Mouse (Mus musculus) forebrain, postnatal 0 days (tissue): Measurements from ENCODE around the gene Rassf3. TPM values are rescaled to one million over a fixed set of nuclear protein-coding genes. Genes with fewer than 3 reads are reported as not detected.
A peak's percentile ranks its signal among the peaks of the same experiment; 100 is the strongest.

Experiments used
- ATAC-seq: fragments of 200-750 bp; cut with Nextera tagmentation; 2 replicates; pipeline ENCODE4 v1.8.0; 2017; ENCODE audit warnings: mild to moderate bottlenecking, moderate library complexity
- DNase-seq: peaks from one replicate; pipeline ENCODE4 v3.0.0-alpha.2; 2015
- H3K27ac ChIP-seq: fragments of 300-500 bp; sonication (generic); 2 replicates; pipeline ENCODE4 v1.5.1; 2014; ENCODE audit warnings: low read depth, mild to moderate bottlenecking, antibody characterized with exemption, low read length, moderate library complexity, mixed read lengths
- H3K27me3 ChIP-seq: fragments of 300-500 bp; sonication (generic); 2 replicates; pipeline ENCODE4 v1.6.1; 2014; ENCODE audit warnings: mild to moderate bottlenecking, low read length, mixed read lengths; ENCODE audit not compliant: insufficient read depth
- H3K36me3 ChIP-seq: fragments of 300-500 bp; sonication (generic); 2 replicates; pipeline ENCODE4 v1.6.1; 2014; ENCODE audit warnings: mild to moderate bottlenecking, moderate library complexity; ENCODE audit not compliant: insufficient read depth
- H3K4me1 ChIP-seq: fragments of 300-500 bp; sonication (generic); 2 replicates; pipeline ENCODE4 v1.6.1; 2014; ENCODE audit warnings: antibody characterized with exemption; ENCODE audit not compliant: insufficient read depth
- H3K4me2 ChIP-seq: fragments of 300-500 bp; sonication (generic); 2 replicates; pipeline ENCODE4 v1.6.1; 2014; ENCODE audit warnings: low read depth, mild to moderate bottlenecking, moderate library complexity
- H3K4me3 ChIP-seq: fragments of 300-500 bp; sonication (generic); 2 replicates; pipeline ENCODE4 v1.5.1; 2014; ENCODE audit warnings: low read depth, low read length, mixed read lengths
- H3K9ac ChIP-seq: fragments of 300-500 bp; sonication (generic); 2 replicates; pipeline ENCODE4 v1.6.1; 2014; ENCODE audit warnings: mild to moderate bottlenecking
- H3K9me3 ChIP-seq: fragments of 300-500 bp; sonication (generic); 2 replicates; pipeline ENCODE4 v1.6.1; 2016; ENCODE audit warnings: low read length
- CTCF ChIP-seq: sonication (generic); IDR thresholded peaks from 2 replicates; pipeline ENCODE4 v1.5.1; 2016; ENCODE audit warnings: antibody characterized with exemption, control low read depth, low read depth
- WGBS: fragments of 180-500 bp; shearing (Covaris S2); extraction: QIAGEN DNeasy Blood & Tissue Kit; methylation state at CpG from one replicate; pipeline ENCODE4 v1.1.7; 2014; 5-methylcytosine and 5-hydroxymethylcytosine counted together
- polyA plus RNA-seq: library from polyadenylated mRNA; unstranded; fragments of >200 nt; fragmentation: Nextera tagmentation; extraction: Ambion mirVana; gene quantifications from 2 replicates; pipeline ENCODE4 v1.2.1, GENCODE M21; 2015
- total RNA-seq: library from RNA; depleted of rRNA; stranded (reverse); fragments of >200 nt; gene quantifications from 2 replicates; pipeline ENCODE4 v1.2.3, GENCODE M21; 2014

Rassf3 gene
- total and polyA plus RNA-seq, 2 experiments from 2014 or later = 3.2 to 5.0 TPM

DNA sequence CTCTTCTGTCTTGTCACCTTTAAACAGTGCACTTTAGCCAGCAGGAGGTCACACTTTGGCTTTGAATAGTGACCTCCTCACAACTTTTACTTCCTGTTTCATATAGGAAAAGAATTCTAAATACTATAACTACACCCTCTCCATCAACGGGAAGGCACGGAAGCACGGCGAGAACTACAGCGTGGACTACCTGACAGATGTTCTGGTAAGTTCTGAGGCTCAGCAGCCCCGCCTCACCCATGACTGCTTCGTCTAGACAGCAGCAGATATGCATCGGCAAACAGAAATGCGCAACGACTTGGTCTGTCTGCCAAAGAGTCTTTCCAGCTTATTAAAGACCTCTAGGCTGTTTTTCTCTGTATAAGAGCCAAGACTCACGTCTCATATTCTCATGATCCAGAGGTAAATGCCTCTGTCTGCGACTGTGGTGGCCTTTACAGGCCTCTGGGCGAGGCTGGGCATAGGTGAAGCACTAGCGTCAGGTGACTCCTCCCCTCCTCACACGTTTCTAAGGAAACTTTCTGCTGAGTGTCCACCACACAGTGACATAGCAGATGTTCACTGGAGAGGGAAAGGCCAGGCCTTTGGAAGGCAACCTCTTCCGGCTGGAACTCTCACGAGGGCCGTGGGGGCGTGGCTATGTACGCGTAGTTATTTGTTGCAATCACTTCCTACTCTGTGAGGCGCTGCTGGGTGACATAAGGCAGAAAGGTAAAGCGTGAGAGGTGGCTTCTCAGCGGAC lies 99.4 kb downstream of the Rassf3 start:
- Histone ChIP-seq H3K4me1 (no peaks in the 10 kb centered on the region), H3K36me3 (peaks cover 88% of the 10 kb centered on the region), H3K4me2 (no peak overlapping the region), H3K27me3 (no peaks in the 10 kb centered on the region), H3K9ac (no peak overlapping the region), H3K9me3 (no peaks in the 10 kb centered on the region), H3K27ac (no peak overlapping the region), H3K4me3 (no peak overlapping the region)
- no peak for TF ChIP-seq CTCF
- no peak for DNase-seq
- 92% methylated on average over 24 of the region's 24 CpGs for WGBS
- no peak for ATAC-seq

DNA sequence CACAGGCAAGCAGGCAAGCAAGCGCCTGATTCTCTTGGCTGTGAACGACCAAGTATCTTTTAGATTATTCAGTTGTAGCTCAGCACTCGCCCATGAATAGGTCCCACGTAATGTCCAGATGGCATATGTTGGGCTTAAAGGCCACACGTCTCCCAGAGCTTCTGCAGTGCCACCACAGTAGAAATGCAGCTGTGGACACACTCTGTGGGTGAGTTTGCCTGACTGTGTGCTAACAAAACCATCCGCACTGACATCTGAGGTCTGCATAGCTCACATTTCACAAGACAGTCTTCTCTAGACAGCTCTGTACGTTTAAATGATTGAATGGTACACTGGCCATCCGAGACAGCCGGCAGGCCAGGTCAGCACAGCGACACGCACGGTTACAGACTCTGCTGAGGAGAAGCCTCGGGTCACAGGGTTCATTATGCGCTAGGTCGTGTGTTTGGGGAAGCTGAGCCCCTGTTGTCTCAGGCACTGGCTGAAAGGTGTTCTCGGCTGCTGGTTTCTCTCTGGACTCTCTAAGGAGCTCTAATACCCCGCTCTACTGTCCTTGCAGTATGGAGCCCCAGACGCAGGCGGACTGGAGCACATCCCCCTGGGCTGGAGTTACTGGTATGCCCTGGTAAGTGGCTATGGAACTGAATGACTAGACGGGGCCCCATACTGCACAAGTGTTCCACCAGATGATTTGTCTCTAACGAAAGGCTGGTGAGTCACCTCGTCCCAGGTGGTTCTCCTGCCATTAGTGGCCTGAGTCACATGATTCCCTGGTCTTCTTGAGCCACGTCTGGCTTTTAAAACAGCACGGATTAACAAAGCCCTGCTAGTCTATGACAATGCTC lies 100.3 kb downstream of the Rassf3 start:
- H3K9ac ChIP-seq = no peak overlapping the region
- no peak for TF ChIP-seq CTCF
- peaks cover 84% of the 10 kb centered on the region for H3K36me3 ChIP-seq
- no peak overlapping the region for H3K4me2 ChIP-seq
- 88% methylated on average over 24 of the region's 24 CpGs for WGBS
- no peak for DNase-seq
- ATAC-seq = no peak
- H3K9me3 ChIP-seq = no peaks in the 10 kb centered on the region
- no peak overlapping the region for H3K27ac ChIP-seq
- no peaks in the 10 kb centered on the region for H3K27me3 ChIP-seq
- H3K4me1 ChIP-seq = no peaks in the 10 kb centered on the region
- no peak overlapping the region for H3K4me3 ChIP-seq

DNA sequence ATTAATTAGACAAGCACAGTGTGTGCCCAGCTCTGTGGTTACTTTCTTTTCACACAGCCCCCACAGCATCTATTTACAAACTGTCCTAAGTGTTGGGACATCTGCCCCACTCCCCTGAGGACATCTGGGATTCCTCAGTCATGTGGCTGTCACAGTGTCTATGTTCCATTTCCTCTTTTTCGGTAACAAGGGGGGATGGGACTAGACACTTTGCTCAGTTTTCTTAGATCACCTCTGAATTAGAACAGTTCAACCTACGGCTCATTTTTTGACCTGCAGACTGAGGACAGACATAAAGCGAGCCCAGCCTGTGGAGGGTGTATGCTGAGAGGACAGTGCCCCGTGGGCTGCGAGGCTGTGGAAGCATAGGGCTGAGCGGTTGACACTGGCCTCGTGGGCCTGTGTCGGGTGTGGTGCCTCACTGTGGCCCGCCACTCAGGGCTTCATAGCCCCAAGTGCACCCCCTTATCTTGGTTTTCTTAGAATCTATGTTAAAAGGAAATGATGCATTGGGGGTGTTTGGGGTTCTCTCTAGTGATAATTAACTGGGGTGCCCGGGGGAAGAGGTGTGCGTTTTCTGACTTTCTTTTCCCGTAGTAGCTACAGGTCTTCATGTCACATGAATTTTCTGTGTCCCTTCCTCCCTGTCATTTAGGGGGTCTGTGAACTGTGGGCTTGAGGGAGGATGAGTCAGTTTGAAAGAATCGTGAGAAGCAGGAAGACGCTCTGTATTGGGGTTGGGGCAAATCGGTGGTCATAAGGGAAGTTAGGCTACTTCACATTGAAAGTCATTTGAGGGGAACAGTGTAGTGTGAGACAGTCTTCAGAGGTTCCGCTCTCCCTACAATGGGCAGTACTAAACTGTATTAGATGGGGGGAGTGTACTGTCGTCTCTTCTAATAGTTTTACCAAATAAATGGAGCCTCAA lies 101.2 kb downstream of the Rassf3 start:
- H3K36me3 ChIP-seq = peaks cover 81% of the 10 kb centered on the region

DNA sequence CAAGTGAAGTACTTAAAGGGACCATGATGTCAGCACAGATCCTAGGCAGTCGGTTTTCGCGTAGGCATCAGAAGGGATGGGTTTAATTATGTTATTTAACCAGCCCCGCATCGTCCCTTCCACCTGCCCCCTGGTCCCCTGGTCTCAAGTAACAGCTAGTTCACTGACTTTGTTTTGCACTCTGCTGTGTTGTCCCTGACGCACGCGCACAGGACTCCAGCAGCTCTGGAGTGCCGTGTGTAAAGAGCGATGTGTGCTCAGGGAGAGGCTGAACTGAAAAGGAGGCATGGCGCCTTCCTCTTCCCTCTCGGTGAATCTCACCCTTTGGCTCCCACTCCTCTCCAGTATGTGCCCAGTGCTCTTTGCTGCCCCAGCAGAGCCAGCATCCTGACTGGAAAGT lies 102.1 kb downstream of the Rassf3 start:
- Histone ChIP-seq H3K9me3 (no peaks in the 10 kb centered on the region), H3K27ac (no peak overlapping the region), H3K4me1 (no peaks in the 10 kb centered on the region), H3K36me3 (peaks cover 73% of the 10 kb centered on the region), H3K27me3 (no peaks in the 10 kb centered on the region), H3K4me2 (no peak overlapping the region), H3K9ac (no peak overlapping the region), H3K4me3 (no peak overlapping the region)
- TF ChIP-seq CTCF = no peak
- WGBS = 76% methylated on average over 12 of the region's 12 CpGs
- DNase-seq (no peak), ATAC-seq (no peak)

More for the DNA sequence above, 101.2 kb downstream of the Rassf3 start:
- WGBS = 91% methylated on average over 17 of the region's 17 CpGs
- H3K27ac ChIP-seq = no peak overlapping the region
- no peak for ATAC-seq
- no peak for DNase-seq
- no peak overlapping the region for H3K4me3 ChIP-seq
- no peaks in the 10 kb centered on the region for H3K27me3 ChIP-seq
- TF ChIP-seq CTCF = no peak
- no peaks in the 10 kb centered on the region for H3K4me1 ChIP-seq
- H3K4me2 ChIP-seq = no peak overlapping the region
- no peaks in the 10 kb centered on the region for H3K9me3 ChIP-seq
- H3K9ac ChIP-seq = no peak overlapping the region

DNA sequence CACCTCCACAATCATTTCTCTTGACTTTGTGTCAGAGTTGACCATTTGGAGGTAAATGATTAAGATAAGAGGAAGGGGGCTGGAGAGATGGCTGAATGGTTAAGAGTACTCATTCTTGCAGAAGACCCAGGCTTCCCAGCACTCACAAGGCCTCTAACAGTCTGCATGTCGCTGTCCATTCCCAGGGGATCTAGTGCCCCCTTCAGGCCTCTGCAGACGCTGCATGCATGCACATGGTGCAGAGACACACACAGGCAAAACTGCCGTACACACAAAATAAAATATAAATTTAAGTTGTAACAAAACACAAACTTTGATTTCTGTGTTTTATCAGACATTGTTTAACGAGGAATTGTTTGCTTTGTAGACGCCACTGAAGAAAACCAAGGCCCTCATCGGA lies 105.4 kb downstream of the Rassf3 start:
- Histone ChIP-seq H3K27ac (no peak overlapping the region), H3K4me1 (peaks cover 5% of the 10 kb centered on the region; the same call in 1 of the 2 replicates), H3K4me3 (no peak overlapping the region), H3K9ac (no peak overlapping the region), H3K27me3 (no peaks in the 10 kb centered on the region), H3K9me3 (no peaks in the 10 kb centered on the region), H3K4me2 (no peak overlapping the region), H3K36me3 (peaks cover 42% of the 10 kb centered on the region)
- no peak for ATAC-seq
- DNase-seq = no peak
- TF ChIP-seq CTCF = peak; percentile 34; the same call in 1 of the 2 replicates
- WGBS = 98% methylated on average over 6 of the region's 6 CpGs

DNA sequence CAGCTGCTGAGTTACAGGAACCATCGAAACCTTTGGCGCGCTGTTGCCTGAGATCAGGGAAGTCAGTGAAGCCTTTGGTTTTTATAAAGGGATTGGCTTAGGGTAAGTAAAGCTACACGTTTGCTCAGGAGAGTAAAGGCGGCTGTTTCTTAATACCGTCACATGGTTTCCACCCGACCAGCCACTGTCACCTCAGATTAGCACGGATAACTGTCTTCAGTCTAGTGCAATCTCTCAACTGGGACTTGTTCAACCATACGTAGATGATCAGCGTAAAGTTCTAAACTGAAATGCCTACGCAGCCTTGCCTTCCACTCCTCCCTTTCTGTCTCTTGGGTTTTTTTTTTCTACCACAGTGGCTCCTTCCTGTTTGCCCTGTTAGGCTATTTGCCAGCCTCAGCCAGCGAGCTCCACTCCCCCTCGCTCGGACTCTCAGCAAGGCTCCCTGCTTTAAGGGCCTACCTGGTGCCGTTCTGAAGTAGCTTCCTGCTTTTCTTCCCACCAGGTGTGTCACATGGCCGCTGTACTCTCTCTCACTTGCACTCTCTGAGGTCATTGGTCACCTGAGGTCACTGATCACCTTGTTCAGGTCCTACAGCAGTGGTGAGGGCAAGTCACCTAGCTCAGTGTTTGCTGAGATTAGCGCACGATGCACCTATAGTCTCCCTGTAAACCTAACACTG lies 107.2 kb downstream of the Rassf3 start:
- no peak overlapping the region for H3K4me3 ChIP-seq
- H3K36me3 ChIP-seq = peaks cover 26% of the 10 kb centered on the region
- H3K4me1 ChIP-seq = peaks cover 11% of the 10 kb centered on the region; the same call in 1 of the 2 replicates
- no peak overlapping the region for H3K27ac ChIP-seq
- no peak overlapping the region for H3K4me2 ChIP-seq
- 90% methylated on average over 18 of the region's 18 CpGs for WGBS
- H3K9me3 ChIP-seq = no peaks in the 10 kb centered on the region
- no peak for ATAC-seq
- DNase-seq = no peak
- no peaks in the 10 kb centered on the region for H3K27me3 ChIP-seq
- H3K9ac ChIP-seq = no peak overlapping the region
- no peak for TF ChIP-seq CTCF
